Mouse (Mus musculus) neural tube, embryonic 11.5 days (tissue): Measurements from ENCODE around the gene Dixdc1. TPM values are rescaled to one million over a fixed set of nuclear protein-coding genes. Genes with fewer than 3 reads are reported as not detected.

Source experiments
- ATAC-seq: fragments of 200-750 bp; cut with Nextera tagmentation; 2 replicates; pipeline ENCODE4 v1.8.0; 2017; ENCODE audit warnings: moderate number of reproducible peaks, mild to moderate bottlenecking, moderate TSS enrichment, moderate library complexity; ENCODE audit not compliant: insufficient read depth, low FRiP score, low TSS enrichment
- DNase-seq: peaks from one replicate; pipeline ENCODE4 v3.0.0-alpha.2; 2015; ENCODE audit warnings: low spot score
- H3K27ac ChIP-seq: fragments of 300-500 bp; sonication (generic); 2 replicates; pipeline ENCODE4 v1.5.1; 2014; ENCODE audit warnings: low read depth, mild to moderate bottlenecking, low read length
- H3K27me3 ChIP-seq: fragments of 300-500 bp; sonication (generic); 2 replicates; pipeline ENCODE4 v1.6.1; 2014; ENCODE audit warnings: mild to moderate bottlenecking, low read length, mixed read lengths; ENCODE audit not compliant: control insufficient read depth, insufficient read depth
- H3K36me3 ChIP-seq: fragments of 300-500 bp; sonication (generic); 2 replicates; pipeline ENCODE4 v1.6.1; 2014; ENCODE audit warnings: mild to moderate bottlenecking, low read length, moderate library complexity, mixed read lengths; ENCODE audit not compliant: control insufficient read depth, insufficient read depth
- H3K4me1 ChIP-seq: fragments of 300-500 bp; sonication (generic); 2 replicates; pipeline ENCODE4 v1.6.1; 2014; ENCODE audit warnings: low read length, mixed read lengths; ENCODE audit not compliant: control insufficient read depth, insufficient read depth
- H3K4me2 ChIP-seq: fragments of 300-500 bp; sonication (generic); 2 replicates; pipeline ENCODE4 v1.6.1; 2014; ENCODE audit warnings: low read depth, mild to moderate bottlenecking, moderate library complexity
- H3K4me3 ChIP-seq: fragments of 300-500 bp; sonication (generic); 2 replicates; pipeline ENCODE4 v1.5.1; 2014; ENCODE audit warnings: low read depth, low read length
- H3K9ac ChIP-seq: fragments of 300-500 bp; sonication (generic); 2 replicates; pipeline ENCODE4 v1.6.1; 2014; ENCODE audit warnings: mild to moderate bottlenecking, low read length
- H3K9me3 ChIP-seq: fragments of 300-500 bp; sonication (generic); 2 replicates; pipeline ENCODE4 v1.6.1; 2016; ENCODE audit warnings: low read length; ENCODE audit not compliant: control insufficient read depth
- WGBS: fragments of 180-500 bp; shearing (Covaris S2); extraction: QIAGEN DNeasy Blood & Tissue Kit; methylation state at CpG from one replicate; pipeline ENCODE4 v1.1.7; 2014; 5-methylcytosine and 5-hydroxymethylcytosine counted together
- polyA plus RNA-seq: library from polyadenylated mRNA; unstranded; fragments of >200 nt; fragmentation: Nextera tagmentation; extraction: Ambion mirVana; gene quantifications from 2 replicates; pipeline ENCODE4 v1.2.1, GENCODE M21; 2014

Dixdc1 gene
- polyA plus RNA-seq, 1 experiment from 2014 or later: 33.0 TPM

- H3K36me3 ChIP-seq: peaks cover 8% of the 10 kb centered on the region
- ATAC-seq: no peak
These were observed 57.6 kb downstream of the Dixdc1 start for GRCm38 (mm10) chr9:50681727-50682126.

GRCm38 (mm10) chr9:50679406-50679805 lies 59.9 kb downstream of the Dixdc1 start:
- Histone ChIP-seq H3K27me3 (no peaks in the 10 kb centered on the region), H3K4me3 (no peak overlapping the region), H3K27ac (no peak overlapping the region), H3K36me3 (peaks cover 9% of the 10 kb centered on the region), H3K4me1 (no peaks in the 10 kb centered on the region), H3K9ac (no peak overlapping the region), H3K4me2 (no peak overlapping the region), H3K9me3 (no peaks in the 10 kb centered on the region)
- no peak for ATAC-seq
- 89% methylated on average over 1 of the region's 1 CpGs for WGBS
- no peak for DNase-seq

More at GRCm38 (mm10) chr9:50681727-50682126, 57.6 kb downstream of the Dixdc1 start:
- Histone ChIP-seq H3K27ac (no peak overlapping the region), H3K4me3 (no peak overlapping the region), H3K4me2 (no peak overlapping the region), H3K9me3 (no peaks in the 10 kb centered on the region), H3K9ac (no peak overlapping the region), H3K27me3 (no peaks in the 10 kb centered on the region), H3K4me1 (no peaks in the 10 kb centered on the region)
- 65% methylated on average over 7 of the region's 7 CpGs for WGBS
- DNase-seq: no peak

- no peak for ATAC-seq
- DNase-seq: no peak
- Histone ChIP-seq H3K4me3 (no peak overlapping the region), H3K27ac (no peak overlapping the region), H3K27me3 (no peaks in the 10 kb centered on the region), H3K4me1 (no peaks in the 10 kb centered on the region), H3K9ac (no peak overlapping the region), H3K9me3 (no peaks in the 10 kb centered on the region), H3K36me3 (0 out of 2 replicates have a peak, but pooled peaks cover 3% of the 10 kb centered on the region), H3K4me2 (no peak overlapping the region)
- 25% methylated on average over 1 of the region's 1 CpGs for WGBS
These were observed 64.5 kb downstream of the Dixdc1 start for GRCm38 (mm10) chr9:50674771-50675170.

- no peaks in the 10 kb centered on the region for H3K9me3 ChIP-seq
- ATAC-seq (no peak), DNase-seq (peak; percentile 46)
These were observed 68.6 kb downstream of the Dixdc1 start for GRCm38 (mm10) chr9:50670690-50671089.

GRCm38 (mm10) chr9:50667579-50668498 lies 71.5 kb downstream of the Dixdc1 start:
- WGBS: 84% methylated on average over 8 of the region's 8 CpGs
- DNase-seq (no peak), ATAC-seq (no peak)
- H3K4me1 ChIP-seq: no peaks in the 10 kb centered on the region
- no peak overlapping the region for H3K4me3 ChIP-seq
- H3K36me3 ChIP-seq: no peaks in the 10 kb centered on the region
- H3K9me3 ChIP-seq: no peaks in the 10 kb centered on the region
- no peak overlapping the region for H3K4me2 ChIP-seq
- H3K27ac ChIP-seq: no peak overlapping the region
- no peaks in the 10 kb centered on the region for H3K27me3 ChIP-seq
- no peak overlapping the region for H3K9ac ChIP-seq

More at GRCm38 (mm10) chr9:50670690-50671089, 68.6 kb downstream of the Dixdc1 start:
- no peak overlapping the region for H3K9ac ChIP-seq
- H3K4me1 ChIP-seq: no peaks in the 10 kb centered on the region
- no peak overlapping the region for H3K4me3 ChIP-seq
- no peaks in the 10 kb centered on the region for H3K36me3 ChIP-seq
- H3K4me2 ChIP-seq: no peak overlapping the region
- no peak overlapping the region for H3K27ac ChIP-seq
- H3K27me3 ChIP-seq: no peaks in the 10 kb centered on the region
- 39% methylated on average over 5 of the region's 5 CpGs for WGBS

GRCm38 (mm10) chr9:50666442-50666841 lies 72.9 kb downstream of the Dixdc1 start:
- Histone ChIP-seq H3K27ac (no peak overlapping the region), H3K4me3 (no peak overlapping the region), H3K9ac (no peak overlapping the region), H3K27me3 (no peaks in the 10 kb centered on the region), H3K4me1 (no peaks in the 10 kb centered on the region), H3K36me3 (no peaks in the 10 kb centered on the region), H3K9me3 (no peaks in the 10 kb centered on the region), H3K4me2 (no peak overlapping the region)
- DNase-seq (no peak), ATAC-seq (no peak)
- whole genome bisulfite sequencing: 92% methylated on average over 6 of the region's 6 CpGs

GRCm38 (mm10) chr9:50664826-50665225 lies 74.5 kb downstream of the Dixdc1 start:
- Histone ChIP-seq H3K4me1 (peaks cover 4% of the 10 kb centered on the region; the same call in 1 of the 2 replicates), H3K9ac (no peak overlapping the region), H3K27ac (no peak overlapping the region), H3K4me2 (no peak overlapping the region), H3K9me3 (no peaks in the 10 kb centered on the region), H3K36me3 (no peaks in the 10 kb centered on the region), H3K4me3 (no peak overlapping the region), H3K27me3 (no peaks in the 10 kb centered on the region)
- whole genome bisulfite sequencing: 92% methylated on average over 5 of the region's 5 CpGs
- DNase-seq (no peak), ATAC-seq (no peak)

GRCm38 (mm10) chr9:50660431-50660830 lies 78.9 kb downstream of the Dixdc1 start:
- peak overlapping the region; percentile 18 for H3K9ac ChIP-seq
- WGBS: 16% methylated on average over 12 of the region's 12 CpGs
- H3K27me3 ChIP-seq: no peaks in the 10 kb centered on the region
- no peak overlapping the region for H3K27ac ChIP-seq
- DNase-seq (peak; percentile 26), ATAC-seq (no peak)
- H3K4me1 ChIP-seq: peaks cover 8% of the 10 kb centered on the region
- H3K4me2 ChIP-seq: peak overlapping the region; percentile 81
- H3K4me3 ChIP-seq: peak overlapping the region; percentile 64
- no peaks in the 10 kb centered on the region for H3K36me3 ChIP-seq
- H3K9me3 ChIP-seq: no peaks in the 10 kb centered on the region
